8 mouse cellular contexts compared by ENCODE assay signal in the genomic region with DNA sequence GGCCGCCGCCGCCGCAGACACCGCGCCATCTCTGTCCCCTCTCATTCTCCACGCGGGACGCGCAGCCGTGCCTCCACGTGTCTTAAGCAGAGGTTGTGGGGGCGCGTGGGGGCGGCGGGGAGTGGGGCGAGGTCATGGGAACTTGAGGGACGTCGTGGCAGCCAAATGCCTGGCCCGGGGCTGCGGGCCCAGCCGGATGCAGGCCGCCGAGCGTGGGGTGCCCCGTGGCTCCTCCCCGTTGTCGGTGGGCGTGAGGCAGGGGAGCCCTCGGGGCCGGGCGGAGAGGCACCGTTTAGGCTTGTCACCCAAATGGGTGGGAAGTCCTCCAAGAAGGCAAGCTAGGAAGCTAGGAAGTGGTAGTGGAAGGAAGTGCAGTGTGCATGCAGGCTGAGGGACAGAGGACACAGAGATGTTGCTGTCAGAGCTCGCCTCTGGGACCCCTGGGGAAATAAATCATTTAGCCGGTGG. TPM values are rescaled to one million over a fixed set of nuclear protein-coding genes. Genes with fewer than 3 reads are reported as not detected.
DNase-seq lines count a peak whose midpoint lies in the region; ATAC-seq and TF ChIP-seq lines count a peak whose summit lies in the region.

No protein-coding gene starts in this region.

- no peak for DNase-seq in Patski (ENCODE audit: low read depth, low spot score)
- DNase-seq in cerebellum, postnatal 25 days = peak; percentile 71 to 72
- peak; percentile 65 to 77 for DNase-seq in frontal cortex, postnatal 36 days (ENCODE audit: low spot score in 2 of 2)
- DNase-seq in left cerebral cortex, adult 2 months (ENCODE audit: extremely low spot score in 1 of 2, low spot score in 2 of 2) = peak; percentile 76 to 77
- peak; percentile 75 for DNase-seq in right cerebral cortex, adult 2 months (ENCODE audit: low spot score in 2 of 2)
- peak; percentile 52 to 58 for DNase-seq in urinary bladder, postnatal 36 days (ENCODE audit: low spot score in 2 of 2)

- H3K4me3 ChIP-seq in hindbrain, embryonic 16.5 days (ENCODE audit: low read length) = peak overlapping the region; percentile 78
- peak overlapping the region; percentile 89 for H3K4me3 ChIP-seq in left cerebral cortex, adult 2 months
- H3K4me3 ChIP-seq in macrophage (ENCODE audit: inconsistent target) = peak overlapping the region; percentile 53

- peaks cover 7% of the 10 kb centered on the region for H3K4me1 ChIP-seq in hindbrain, embryonic 16.5 days (ENCODE audit: control insufficient read depth, insufficient read depth, low read depth, low read length)

- POLR2A ChIA-PET in Patski (lab: Charles Lee) = interaction anchor here (0.6 to 1.1 kb wide), 2 partner anchors 242 to 557 kb away, joined by 3 to 6 read pairs; no protein-coding TSS in a partner anchor

- peak; percentile 84 for ATAC-seq in Patski
- ATAC-seq in hindbrain, embryonic 16.5 days = peak; percentile 85

- intact Hi-C loops in left cerebral cortex, adult 2 months (cut with DNase I) = loop anchor here (2.0 kb wide), 1 partner anchor 41 kb away; no protein-coding TSS in a partner anchor

- H3K79me2 ChIP-seq in macrophage (ENCODE audit: inconsistent target) = no peaks in the 10 kb centered on the region

- H3K9ac ChIP-seq in hindbrain, embryonic 16.5 days (ENCODE audit: low read depth, low read length) = peak overlapping the region; percentile 97

- in situ Hi-C loops in Patski (cut with MboI; ENCODE audit: low pct_unique_long_range_greater_than_20kb) = loop anchor here (25.0 kb wide), 1 partner anchor 485 kb away; no protein-coding TSS in a partner anchor

- peak overlapping the region; percentile 93 for H3K27ac ChIP-seq in hindbrain, embryonic 16.5 days (ENCODE audit: low read depth, low read length)
- peak overlapping the region; percentile 98 for H3K27ac ChIP-seq in left cerebral cortex, adult 2 months
- H3K27ac ChIP-seq in macrophage = peak overlapping the region; percentile 67

- WGBS in hindbrain, embryonic 16.5 days = under 1% methylated on average over 35 of the region's 35 CpGs
- WGBS in macrophage (ENCODE audit: missing documents) = 2% methylated on average over 35 of the region's 35 CpGs

- H3K9me3 ChIP-seq in hindbrain, embryonic 16.5 days (ENCODE audit: control insufficient read depth, low read length) = no peaks in the 10 kb centered on the region

- no peaks in the 10 kb centered on the region for H3K36me3 ChIP-seq in hindbrain, embryonic 16.5 days (ENCODE audit: control insufficient read depth, insufficient read depth, low read length)
- H3K36me3 ChIP-seq in macrophage (ENCODE audit: inconsistent target) = no peaks in the 10 kb centered on the region

- peak overlapping the region; percentile 63 for H3K4me2 ChIP-seq in hindbrain, embryonic 16.5 days (ENCODE audit: low read length)

- no peaks in the 10 kb centered on the region for H3K27me3 ChIP-seq in Patski
- H3K27me3 ChIP-seq in hindbrain, embryonic 16.5 days (replicated peaks; ENCODE audit: control insufficient read depth, insufficient read depth, low read length) = no peaks in the 10 kb centered on the region

- CTCF ChIA-PET in Patski (lab: Charles Lee) = interaction anchor here (0.8 to 3.4 kb wide), 5 partner anchors 11 to 498 kb away, joined by 3 to 17 read pairs (median 3); no protein-coding TSS in a partner anchor

- no peak for TF ChIP-seq CTCF in Patski (IDR thresholded peaks at IDR 0.05)
- TF ChIP-seq CTCF in left cerebral cortex, adult 2 months (IDR thresholded peaks at IDR 0.05) = no peak; the same call in 1 of the 2 replicates

RNA-seq across cellular contexts. Expression of gene Supt3, which starts 0.4 kb away (rescaled TPM):
- 28.5 TPM for polyA plus RNA-seq in Patski (2021)
- 24.2 and 27.3 TPM in 2 replicates for polyA plus RNA-seq in hindbrain, embryonic 16.5 days (2015; fragmentation: Nextera tagmentation; extraction: Ambion mirVana)
- 10 to 100 TPM; 11.0 to 14.3 TPM for total RNA-seq in left cerebral cortex, adult 2 months (2021)
- 10 to 100 TPM in 25 of 26 experiments, 1 to 10 TPM in 1; 7.3 to 59.2 (median 31.9) TPM for total RNA-seq in macrophage (2018; cell fraction: chromatin; rRNA removed)
- total RNA-seq in macrophage (2018; cell fraction: cytosol; rRNA removed) = 10 to 100 TPM in 22 of 26 experiments, 1 to 10 TPM in 4; 7.1 to 15.2 (median 12.1) TPM
- 10 to 100 TPM in 23 of 26 experiments, 1 to 10 TPM in 3; 5.2 to 37.8 (median 14.4) TPM for total RNA-seq in macrophage (2018; cell fraction: nucleus; rRNA removed)
- 11.0 to 23.1 TPM (median 15.5 TPM) in 3 replicates for polyA plus RNA-seq in macrophage (2018)

RNA-seq across cellular contexts. Expression of gene Runx2, which starts 37.2 kb away (rescaled TPM):
- polyA plus RNA-seq in Patski (2021) (14.0 TPM), macrophage (2018) (1.5 to 2.8 TPM (median 1.7 TPM) in 3 replicates)
- polyA plus RNA-seq in hindbrain, embryonic 16.5 days (2015; fragmentation: Nextera tagmentation; extraction: Ambion mirVana) = 0.31 and 0.55 TPM in 2 replicates
- total RNA-seq in left cerebral cortex, adult 2 months (2021) = 10 to 100 TPM; 12.3 to 15.8 TPM
- 10 to 100 TPM in 6 of 26 experiments, 1 to 10 TPM in 20; 2.4 to 20.9 (median 7.3) TPM for total RNA-seq in macrophage (2018; cell fraction: chromatin; rRNA removed)
- 1 to 10 TPM; 1.4 to 5.7 (median 2.7) TPM for total RNA-seq in macrophage (2018; cell fraction: cytosol; rRNA removed)
- total RNA-seq in macrophage (2018; cell fraction: nucleus; rRNA removed) = 10 to 100 TPM in 2 of 26 experiments, 1 to 10 TPM in 24; 2.8 to 13.2 (median 6.1) TPM
